Mouse (Mus musculus): Measurements from ENCODE around the gene Reck.

DNA sequence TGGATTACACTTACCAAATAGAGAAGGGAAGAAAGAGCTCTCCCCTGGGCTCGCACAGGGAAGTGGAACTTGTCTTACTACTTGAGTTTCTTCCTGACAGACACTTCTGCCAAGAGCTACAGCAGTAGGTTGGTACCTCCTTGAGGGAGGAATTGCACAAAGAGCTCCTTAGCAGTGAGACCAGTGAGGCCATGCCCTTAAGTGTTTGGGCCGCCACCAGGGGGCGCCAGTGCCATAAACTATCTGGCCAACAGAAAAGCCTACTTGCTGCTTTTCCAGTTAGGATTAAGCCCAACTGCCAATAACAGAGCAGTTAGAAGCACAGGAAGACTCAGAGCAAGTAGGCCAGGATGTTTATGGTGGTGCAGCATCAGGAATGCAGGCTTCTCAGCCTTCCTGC lies 50.4 kb downstream of the Reck start:
- TF ChIP-seq POLR2A (IDR thresholded peaks at IDR 0.05; ENCODE audit: borderline replicate concordance, extremely low read depth, low read depth, low read length) (no peak), CTCF (IDR thresholded peaks at IDR 0.05; ENCODE audit: insufficient read depth, low read length) (peak; percentile 82)

Data from lung, adult 2 months (tissue).